22 mouse cellular contexts compared by ENCODE assay signal in genomic region chr9:86652194-86652593, GRCm38 (mm10).
"Had no signal": no experiment of that assay in that cellular context is flagged by ENCODE, and none has a peak within 500 bp of the region (broad histone marks: within the 10 kb centered on the region; RNA-seq: fewer than 3 reads in every experiment).

No protein-coding gene starts in this region.

- H3K27me3 ChIP-seq: limb, embryonic 12.5 days; limb, embryonic 15.5 days; midbrain, embryonic 12.5 days; midbrain, embryonic 15.5 days; stomach, embryonic 15.5 days had no signal

- H3K4me1 ChIP-seq: midbrain, embryonic 12.5 days; midbrain, embryonic 15.5 days; stomach, embryonic 15.5 days had no signal

- H3K9me3 ChIP-seq: limb, embryonic 12.5 days; limb, embryonic 15.5 days; midbrain, embryonic 12.5 days; midbrain, embryonic 15.5 days; stomach, embryonic 15.5 days had no signal

- H3K36me3 ChIP-seq: limb, embryonic 12.5 days; limb, embryonic 15.5 days; midbrain, embryonic 12.5 days; midbrain, embryonic 15.5 days; stomach, embryonic 15.5 days had no signal

- DNase-seq: kidney, adult 18-20 months; kidney, adult 9 months; kidney, postnatal 14 days; kidney, postnatal 4 days; left cerebral cortex, postnatal 4 days; liver, postnatal 0 days; retina, postnatal 1 day; right cerebral cortex, postnatal 25 days; spleen, adult 18-20 months; thymus, adult 2 months; thymus, postnatal 14 days; thymus, postnatal 4 days had no signal

- H3K27ac ChIP-seq: limb, embryonic 12.5 days; limb, embryonic 15.5 days; liver, embryonic 14.5 days; macrophage; midbrain, embryonic 12.5 days; midbrain, embryonic 15.5 days; stomach, embryonic 15.5 days had no signal

- H3K9ac ChIP-seq: limb, embryonic 12.5 days; limb, embryonic 15.5 days; liver, embryonic 14.5 days; liver, postnatal 0 days; midbrain, embryonic 12.5 days; midbrain, embryonic 15.5 days; stomach, embryonic 15.5 days had no signal

- ATAC-seq: inflammation-experienced regulatory T-cells, adult 6 months; liver, postnatal 0 days; lung, postnatal 0 days; midbrain, embryonic 15.5 days had no signal

- H3K4me2 ChIP-seq: limb, embryonic 12.5 days; limb, embryonic 15.5 days; liver, embryonic 11.5 days; midbrain, embryonic 12.5 days; midbrain, embryonic 15.5 days; stomach, embryonic 15.5 days had no signal

- H3K4me3 ChIP-seq: limb, embryonic 12.5 days; limb, embryonic 15.5 days; midbrain, embryonic 12.5 days; midbrain, embryonic 15.5 days; stomach, embryonic 15.5 days had no signal
